Mouse (Mus musculus): Measurements from ENCODE around the gene Ldlrad3.

Ldlrad3 gene

GRCm38 (mm10) chr2:102185069-102185950 lies 875 bp downstream of the Ldlrad3 start:
- no peak for DNase-seq (ENCODE audit: low spot score)

DNA sequence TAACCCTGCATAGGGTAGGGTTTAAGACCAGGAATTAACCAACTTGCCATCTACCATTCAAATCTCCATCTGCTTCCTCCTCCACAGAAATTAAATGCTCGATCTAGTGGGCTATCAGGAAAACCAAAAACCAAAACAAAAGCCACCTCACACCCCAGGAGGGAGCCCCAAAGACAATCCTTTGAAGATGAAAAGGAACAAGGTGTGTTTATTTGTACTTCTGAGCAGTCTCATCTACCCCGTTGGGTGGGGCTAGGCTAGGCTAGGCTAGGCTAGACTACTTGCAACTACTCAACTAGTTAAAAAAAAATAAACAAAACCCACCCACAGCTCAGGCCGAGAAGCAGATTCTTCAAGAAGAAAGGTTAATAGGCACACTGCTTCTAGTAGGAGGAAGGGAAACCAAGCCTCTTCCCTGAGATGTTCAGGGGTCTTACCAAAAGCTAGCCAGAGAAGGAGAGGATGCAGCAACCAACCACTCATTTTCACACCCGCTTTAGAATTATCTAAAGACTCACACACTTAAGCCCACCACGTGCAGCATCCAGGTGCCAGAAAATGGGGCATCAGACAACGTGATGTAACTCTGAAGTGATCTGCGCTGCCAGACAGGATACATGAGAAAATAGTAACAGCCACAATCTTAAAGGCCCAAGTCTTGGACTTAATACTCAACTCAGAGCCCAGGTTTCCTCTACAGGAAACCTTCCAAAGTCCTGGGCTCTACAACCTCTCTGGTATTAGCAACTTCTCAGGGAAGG lies 2.3 kb downstream of the Ldlrad3 start:
- DNase-seq (ENCODE audit: low spot score): no peak

- DNase-seq (ENCODE audit: low spot score): no peak
Measured at GRCm38 (mm10) chr2:102181459-102181858, 4.7 kb downstream of the Ldlrad3 start.

GRCm38 (mm10) chr2:102176434-102176772 lies 9.8 kb downstream of the Ldlrad3 start:
- no peak for DNase-seq (ENCODE audit: low spot score)

DNA sequence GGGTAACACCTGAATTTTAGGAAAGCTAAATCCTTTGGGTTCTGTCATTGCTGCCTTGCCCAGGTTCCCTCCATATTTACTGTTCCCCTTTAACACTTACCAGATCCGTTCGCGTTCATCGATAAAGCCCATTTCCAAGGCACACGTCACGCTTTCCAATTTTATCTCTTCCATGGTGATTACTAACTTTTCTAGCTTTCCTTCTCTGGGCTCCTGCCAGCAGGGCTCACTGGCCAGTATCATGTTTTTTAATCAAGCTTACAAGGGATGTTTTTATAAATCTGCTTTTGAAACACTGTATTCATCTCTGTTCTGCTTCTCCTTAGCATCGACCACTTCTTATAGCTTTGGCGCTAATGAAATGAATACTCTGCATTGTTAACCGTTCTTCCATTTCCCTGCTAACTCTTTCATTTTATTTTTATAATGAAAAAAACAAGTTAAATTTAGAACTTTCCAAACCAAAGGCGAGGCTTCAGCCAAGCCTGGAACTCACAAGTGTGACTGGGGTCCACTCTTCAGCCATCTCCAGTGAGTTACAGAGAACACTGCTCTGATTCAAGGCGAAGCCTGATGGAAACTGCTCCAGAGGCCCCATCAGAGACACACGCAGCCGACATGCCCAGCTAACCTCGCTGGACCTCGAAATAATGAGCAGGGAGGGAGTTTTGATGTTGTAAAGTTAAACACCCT lies 10.3 kb downstream of the Ldlrad3 start:
- DNase-seq (ENCODE audit: low spot score): no peak

DNA sequence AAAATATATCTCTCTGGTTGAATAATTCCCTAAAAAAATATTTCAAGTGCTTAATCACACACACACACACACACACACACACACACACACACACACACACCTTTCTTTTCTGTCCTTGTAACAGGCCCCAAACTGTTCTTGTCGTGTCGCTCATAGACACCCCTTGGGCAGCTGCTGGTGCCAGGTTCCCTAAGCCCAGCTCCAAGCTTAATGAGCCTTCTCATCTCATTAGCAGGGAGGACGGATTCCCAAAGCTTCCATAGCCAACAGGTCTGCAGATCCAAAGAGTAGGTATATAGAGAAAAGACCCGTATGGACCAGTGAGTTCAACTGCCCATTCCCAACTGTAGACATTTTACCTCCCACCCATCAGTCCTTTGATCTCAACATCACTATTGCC lies 13.7 kb downstream of the Ldlrad3 start:
- DNase-seq (ENCODE audit: low spot score): no peak

GRCm38 (mm10) chr2:102166550-102167325 lies 19.4 kb downstream of the Ldlrad3 start:
- peak; percentile 13 for DNase-seq (ENCODE audit: low spot score)

DNA sequence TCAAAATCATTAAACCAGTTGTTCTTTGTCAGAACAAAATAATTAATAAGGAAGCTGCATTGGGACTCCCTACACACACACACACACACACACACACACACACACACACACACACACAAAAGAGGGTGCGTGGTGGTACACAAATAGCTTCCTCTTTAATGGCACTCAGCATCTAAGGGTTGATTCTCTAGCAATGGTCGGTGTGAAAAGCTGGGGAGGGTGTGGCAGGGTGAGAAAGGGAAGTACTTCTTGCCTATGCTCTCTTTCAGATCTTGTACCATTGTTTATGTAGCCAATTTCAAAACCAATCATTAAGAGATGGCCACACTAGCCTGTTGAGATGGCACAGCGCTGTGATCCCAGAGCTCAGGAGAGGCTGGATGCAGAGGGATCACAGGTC lies 23.1 kb downstream of the Ldlrad3 start:
- DNase-seq (ENCODE audit: low spot score): no peak

DNA sequence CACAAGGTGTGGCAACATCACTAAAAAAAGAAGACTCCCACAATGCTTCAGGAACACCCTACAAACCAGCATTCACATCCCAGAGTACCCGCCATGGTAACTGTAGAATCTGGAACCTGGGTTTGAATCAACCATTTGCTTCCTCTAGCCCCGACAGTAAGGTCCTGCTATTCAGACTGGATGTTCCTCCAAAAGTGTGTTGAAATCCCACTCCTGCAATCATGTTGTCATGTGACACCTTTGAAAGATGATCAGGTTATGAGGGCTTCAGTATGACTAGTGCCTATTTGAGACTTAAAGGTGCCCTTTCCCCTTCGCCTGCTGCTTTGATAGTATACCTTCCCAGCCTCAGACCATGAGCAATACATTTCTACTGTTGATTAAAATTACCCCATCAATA lies 28.6 kb downstream of the Ldlrad3 start:
- DNase-seq (ENCODE audit: low spot score): no peak

- DNase-seq (ENCODE audit: low spot score): no peak
Measured at GRCm38 (mm10) chr2:102157010-102157409, 29.2 kb downstream of the Ldlrad3 start.

GRCm38 (mm10) chr2:102156460-102156859 lies 29.7 kb downstream of the Ldlrad3 start:
- no peak for DNase-seq (ENCODE audit: low spot score)

DNA sequence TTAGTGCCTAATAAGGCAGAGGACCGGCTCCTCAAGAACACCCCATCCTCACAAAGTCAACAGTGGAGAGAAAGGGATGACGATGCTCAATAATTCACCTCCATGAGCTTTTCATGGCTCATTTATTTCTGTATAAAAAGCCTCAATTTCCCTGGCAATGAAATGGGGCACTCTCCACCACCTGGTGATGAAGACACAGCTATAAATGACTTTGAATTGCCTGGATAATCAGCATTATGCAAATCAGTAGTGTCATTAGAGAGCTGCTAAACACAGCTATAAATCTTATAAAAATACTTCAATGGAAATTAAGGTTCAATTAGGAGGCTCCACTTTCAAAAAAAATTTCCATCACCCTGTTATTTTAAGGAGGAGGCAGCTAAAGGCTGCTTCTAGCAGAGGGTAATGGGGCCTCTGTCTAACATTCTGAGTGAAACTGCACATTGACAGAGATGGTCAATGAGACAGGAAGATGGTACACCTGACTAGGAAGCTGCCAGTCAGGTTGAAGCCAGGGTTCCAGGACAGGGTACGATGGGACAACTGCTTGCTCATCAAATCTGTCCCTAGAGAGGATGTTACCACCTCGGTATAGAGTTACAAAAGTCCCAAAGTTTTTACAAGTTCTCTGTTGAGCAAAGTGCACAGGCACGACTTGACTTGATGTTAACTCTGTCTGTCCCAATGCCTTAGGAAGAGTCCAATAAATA lies 30.7 kb downstream of the Ldlrad3 start:
- no peak for DNase-seq (ENCODE audit: low spot score)

GRCm38 (mm10) chr2:102154771-102155211 lies 31.4 kb downstream of the Ldlrad3 start:
- DNase-seq (ENCODE audit: low spot score): no peak

DNA sequence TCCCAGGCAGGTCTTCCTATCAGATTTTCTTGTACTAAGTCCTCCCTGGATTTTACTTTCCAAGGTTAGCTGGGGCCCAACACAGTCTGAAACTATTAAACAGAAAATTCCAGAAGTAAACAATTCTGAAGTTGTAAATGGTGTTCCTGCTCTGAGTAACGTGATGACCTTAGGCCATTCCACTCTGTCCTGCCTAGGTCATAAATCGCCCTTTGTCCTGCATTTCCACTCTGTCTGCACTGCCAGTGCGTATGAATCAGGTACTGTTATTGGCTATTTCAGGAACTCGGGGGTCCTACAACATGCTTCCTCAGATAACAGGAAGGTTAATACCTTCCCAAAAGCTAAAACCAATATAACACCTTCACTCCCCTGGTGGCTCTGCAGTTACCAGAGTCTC lies 31.9 kb downstream of the Ldlrad3 start:
- no peak for DNase-seq (ENCODE audit: low spot score)

GRCm38 (mm10) chr2:102153516-102153915 lies 32.7 kb downstream of the Ldlrad3 start:
- no peak for DNase-seq (ENCODE audit: low spot score)

- DNase-seq (ENCODE audit: low spot score): no peak
Measured at GRCm38 (mm10) chr2:102152851-102153250, 33.3 kb downstream of the Ldlrad3 start.

GRCm38 (mm10) chr2:102149058-102149457 lies 37.1 kb downstream of the Ldlrad3 start:
- DNase-seq (ENCODE audit: low spot score): no peak

- no peak for DNase-seq (ENCODE audit: low spot score)
Measured at GRCm38 (mm10) chr2:102148093-102148492, 38.1 kb downstream of the Ldlrad3 start.

- no peak for DNase-seq (ENCODE audit: low spot score)
Measured at GRCm38 (mm10) chr2:102147561-102147960, 38.6 kb downstream of the Ldlrad3 start.

- DNase-seq (ENCODE audit: low spot score): no peak
Measured at GRCm38 (mm10) chr2:102146386-102146785, 39.8 kb downstream of the Ldlrad3 start.

GRCm38 (mm10) chr2:102145036-102145435 lies 41.1 kb downstream of the Ldlrad3 start:
- no peak for DNase-seq (ENCODE audit: low spot score)

Data from ovary, adult 18-20 months (tissue).